Mouse (Mus musculus) heart, postnatal 0 days (tissue): ENCODE measurements around the gene Fiz1.

Source experiments
- CTCF ChIP-seq: IDR thresholded peaks from 2 replicates; pipeline ENCODE4 v1.5.1; 2016; ENCODE audit warnings: antibody characterized with exemption, control low read depth, low read depth
- EP300 ChIP-seq: IDR thresholded peaks from 2 replicates; pipeline ENCODE4 v1.6.1; 2016; ENCODE audit warnings: antibody characterized with exemption, low read depth

DNA sequence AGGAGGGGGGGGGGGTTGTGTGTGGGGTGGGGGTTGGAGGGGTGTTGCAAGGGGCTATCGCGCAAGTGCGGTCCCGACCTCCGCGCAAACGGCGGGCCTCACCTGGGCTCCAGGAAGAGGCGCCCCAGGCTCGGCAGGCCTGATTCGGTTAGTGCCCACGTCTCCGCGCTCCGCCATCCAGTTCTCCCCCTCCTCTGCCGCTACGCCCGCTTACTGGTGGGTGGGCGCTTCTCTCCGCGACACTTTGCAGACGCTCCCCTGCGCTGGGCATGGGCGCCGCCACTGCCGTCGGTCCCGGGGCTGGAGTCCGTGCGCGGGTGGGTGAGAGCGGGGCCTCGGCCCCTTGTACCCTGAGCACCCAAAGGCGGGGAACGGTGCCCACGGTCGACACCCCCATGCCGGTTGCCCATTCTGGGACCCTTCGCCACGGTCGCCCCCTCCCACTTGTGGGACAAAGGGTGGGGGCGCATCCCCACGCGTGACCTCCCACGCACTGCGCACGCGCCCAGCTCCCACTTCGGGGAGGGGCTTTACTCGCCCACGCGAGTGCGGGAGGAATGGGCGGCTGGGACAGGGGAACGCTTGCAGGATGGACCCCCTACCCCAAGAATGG lies 42.3 kb upstream of the Fiz1 start:
- TF ChIP-seq CTCF (no peak), EP300 (no peak)
